Mouse (Mus musculus): ENCODE measurements at regions not wholly inside any gene's neighbourhood (a gene's known extent, or its start where the extent isn't known, plus 50 kb on each side); places are given as distances from the start of the nearest gene placed in this dataset.

DNA sequence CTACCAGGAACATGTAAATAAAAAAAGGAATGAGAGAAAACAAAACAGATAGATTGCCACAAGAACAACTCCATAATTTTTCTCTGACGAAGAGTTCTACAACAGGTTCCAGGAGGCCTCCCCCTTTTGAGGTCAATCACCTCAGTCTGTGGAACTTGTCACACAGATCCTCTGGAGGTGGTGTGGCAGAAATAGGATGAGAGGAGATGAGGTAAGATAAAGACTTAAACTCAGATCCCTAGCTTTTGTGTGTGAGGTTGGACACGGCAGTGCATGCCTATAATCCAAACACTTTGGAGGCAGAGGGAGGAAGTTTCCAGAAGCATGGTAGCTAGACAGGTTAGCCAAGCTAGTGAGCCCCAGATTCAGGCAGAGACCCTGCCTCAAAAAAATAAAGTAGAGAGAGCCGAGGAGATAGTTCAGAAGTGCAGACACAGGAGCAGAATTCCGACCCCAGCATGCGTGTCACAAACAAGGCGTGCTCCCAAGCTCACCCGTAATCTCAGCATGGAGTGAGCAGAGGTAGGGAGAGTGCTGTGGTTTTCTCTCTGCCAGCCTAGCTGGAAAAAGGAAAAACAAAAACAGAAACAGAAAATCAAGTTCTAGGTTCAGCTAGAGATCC lies 115.3 kb upstream of the Cpm start:
- no peak for TF ChIP-seq GATA1 (IDR thresholded peaks at IDR 0.05; ENCODE audit: low read length)

DNA sequence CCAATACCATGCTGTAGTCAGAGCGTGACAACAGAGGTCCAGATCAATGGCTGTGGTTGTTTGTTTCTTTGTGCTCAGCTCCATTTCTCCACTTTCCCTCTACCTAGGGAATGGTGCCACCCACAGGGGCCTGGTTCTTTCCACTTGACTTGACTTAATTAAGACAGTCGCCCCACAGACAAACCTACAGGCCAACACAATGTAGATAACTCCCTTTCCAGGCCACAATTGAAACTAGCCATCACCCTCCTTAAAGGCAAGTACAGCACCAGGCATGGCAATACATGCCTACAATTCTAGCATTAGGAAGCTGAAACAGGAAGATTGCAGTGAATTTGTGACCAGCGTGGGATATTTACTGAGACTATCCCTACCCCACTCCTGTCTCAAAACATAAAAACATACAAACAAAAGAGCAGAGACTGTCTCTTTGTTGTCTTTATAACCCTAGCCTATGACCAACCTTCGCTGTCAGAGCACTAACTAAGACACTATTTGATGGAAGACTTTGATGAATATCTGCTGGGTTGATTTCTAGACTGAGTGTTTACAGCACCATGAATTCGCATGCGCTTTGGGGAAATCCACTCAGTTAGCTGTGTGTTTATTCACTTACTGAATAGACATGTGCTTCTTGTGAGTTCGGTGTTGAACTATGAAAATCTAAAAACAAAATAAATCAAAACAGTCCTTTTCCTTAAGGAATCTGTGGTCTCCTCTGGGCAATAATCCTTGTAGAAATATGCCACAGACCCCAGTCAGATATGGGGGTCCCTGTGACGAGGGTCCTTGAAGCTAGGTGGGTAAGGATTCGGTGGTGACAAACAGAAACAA lies 116.7 kb upstream of the Cpm start:
- no peak for TF ChIP-seq GATA1 (IDR thresholded peaks at IDR 0.05; ENCODE audit: low read length)

DNA sequence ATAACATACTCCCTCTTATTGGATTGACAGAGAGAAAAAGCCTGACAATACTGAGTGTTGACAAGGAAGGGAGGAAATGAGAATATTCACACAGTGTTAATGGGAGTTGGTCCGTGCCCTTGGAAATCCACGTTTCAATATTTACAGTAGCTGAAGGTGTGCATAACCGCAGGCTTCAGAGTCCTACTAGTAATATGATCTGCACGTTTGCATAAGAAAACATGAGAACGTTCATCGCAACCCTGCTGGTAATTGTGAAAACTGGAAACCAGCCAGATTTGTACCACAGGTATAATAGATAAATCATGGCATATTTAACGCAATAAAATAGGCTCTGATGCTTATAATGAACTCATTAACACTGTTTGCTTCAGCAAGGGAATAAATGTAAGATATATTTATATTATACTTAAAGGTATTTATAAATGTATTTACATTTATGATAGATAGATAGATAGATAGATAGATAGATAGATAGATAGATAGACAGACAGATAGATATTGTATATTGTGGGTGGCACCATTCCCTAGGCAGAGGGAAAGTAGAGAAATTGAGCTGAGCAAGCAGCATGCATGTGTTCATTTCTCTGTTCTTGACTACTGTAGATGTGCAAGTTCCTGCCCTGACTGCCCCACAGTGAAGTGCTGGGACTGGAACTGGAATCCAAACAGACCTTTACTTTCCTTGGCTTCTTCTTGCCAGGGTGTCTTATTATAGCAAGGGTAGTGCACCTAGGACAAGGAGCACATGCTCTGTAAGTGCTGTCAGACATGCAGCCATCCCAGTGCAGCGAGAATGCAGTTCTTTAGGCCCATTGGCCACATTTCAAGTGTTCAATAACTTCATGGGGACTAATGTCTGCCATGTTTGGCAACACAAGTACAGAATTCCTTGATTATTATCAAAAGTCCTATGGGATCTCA lies 117.6 kb upstream of the Cpm start:
- TF ChIP-seq GATA1 (IDR thresholded peaks at IDR 0.05; ENCODE audit: low read length) = no peak

DNA sequence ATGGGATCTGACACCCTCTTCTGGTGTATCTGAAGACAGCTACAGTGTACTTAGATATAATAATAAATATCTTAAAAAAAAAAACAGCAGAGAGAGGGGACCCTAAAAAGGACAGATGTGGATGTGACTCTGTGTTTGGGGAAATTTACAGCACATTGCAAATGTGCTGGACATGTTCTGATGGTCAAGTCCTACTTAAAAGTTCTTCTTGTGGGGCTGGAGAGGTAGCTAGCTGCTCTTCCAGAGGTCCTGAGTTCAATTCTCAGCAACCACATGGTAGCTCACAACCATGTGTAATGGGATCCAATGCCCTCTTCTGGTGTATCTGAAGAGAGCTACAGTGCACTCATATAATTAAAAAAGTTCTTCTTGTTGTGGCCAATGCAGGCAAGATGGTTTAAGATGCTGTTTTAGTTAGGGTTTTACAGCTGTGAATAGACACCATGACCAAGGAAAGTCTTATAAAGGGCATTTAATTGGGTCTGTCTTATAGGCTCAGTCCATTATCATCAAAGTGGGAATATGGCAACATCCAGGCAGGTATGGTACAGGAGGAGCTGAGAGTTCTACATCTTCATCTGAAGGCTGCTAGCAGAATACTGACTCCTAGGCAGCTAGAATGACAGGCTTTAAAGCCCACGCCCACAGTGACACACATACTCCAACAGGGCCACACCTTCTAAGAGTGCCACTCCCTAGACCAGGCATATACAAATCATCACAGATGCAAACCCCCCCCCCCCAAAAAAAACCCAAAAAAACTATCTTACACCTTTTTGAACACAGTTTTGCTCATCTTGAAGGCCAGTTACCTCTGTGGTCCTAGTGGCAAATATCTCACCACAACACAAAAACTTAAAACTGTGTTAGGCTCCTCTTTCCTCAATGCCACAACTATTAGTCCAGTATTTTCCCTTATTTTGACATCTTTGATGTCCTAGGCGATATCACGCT lies 118.5 kb upstream of the Cpm start:
- TF ChIP-seq GATA1 (IDR thresholded peaks at IDR 0.05; ENCODE audit: low read length) = no peak

DNA sequence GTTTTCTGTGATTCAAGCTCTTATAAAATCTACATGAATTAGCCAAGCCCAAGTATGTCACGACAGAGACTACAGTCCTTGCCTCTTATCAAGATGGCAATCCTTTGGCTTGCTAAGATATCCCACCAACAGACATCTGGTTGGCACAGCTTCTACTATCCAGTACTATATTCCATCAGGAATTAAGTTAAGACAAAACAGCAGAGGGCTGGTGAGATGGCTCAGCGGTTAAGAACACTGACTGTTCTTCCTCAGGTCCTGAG lies 119.1 kb upstream of the Cpm start:
- TF ChIP-seq GATA1 (IDR thresholded peaks at IDR 0.05; ENCODE audit: low read length) = no peak

DNA sequence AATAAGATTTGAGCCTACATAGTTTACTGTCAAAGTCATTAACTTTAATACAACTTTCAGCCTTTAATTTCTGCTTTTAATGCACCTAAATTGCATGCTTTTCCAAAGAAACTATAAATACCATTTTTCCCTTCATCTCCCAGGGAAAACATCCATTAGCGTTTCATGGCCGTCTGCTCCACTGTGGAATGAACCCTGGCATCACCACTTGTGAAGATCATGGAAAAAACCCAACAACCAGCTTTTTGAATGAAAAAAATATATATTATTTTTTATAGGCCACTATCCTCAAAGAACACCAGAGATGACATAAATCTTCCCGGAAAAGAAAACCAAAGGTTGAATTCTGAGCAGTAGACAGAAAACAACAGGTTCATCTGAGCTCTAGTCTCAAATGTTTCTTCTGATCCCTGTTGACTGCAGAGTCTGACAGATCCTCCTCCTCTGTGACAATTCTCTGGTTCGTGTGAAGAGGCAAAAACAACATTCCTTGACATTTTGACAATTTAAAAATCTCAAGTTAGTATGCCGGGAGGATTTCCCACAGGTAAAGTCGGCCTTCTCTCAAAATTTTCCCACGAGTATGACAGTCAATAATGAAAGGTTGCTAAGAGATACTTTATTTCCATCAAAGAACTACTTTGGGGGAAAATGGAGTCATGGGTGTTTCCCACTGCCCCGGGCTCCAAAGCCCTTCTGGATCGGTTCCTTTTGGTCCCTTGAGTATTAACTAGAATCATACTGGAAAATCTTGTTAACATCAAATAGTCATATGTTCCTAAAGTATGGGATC lies 119.7 kb upstream of the Cpm start:
- TF ChIP-seq GATA1 (IDR thresholded peaks at IDR 0.05; ENCODE audit: low read length) = no peak

DNA sequence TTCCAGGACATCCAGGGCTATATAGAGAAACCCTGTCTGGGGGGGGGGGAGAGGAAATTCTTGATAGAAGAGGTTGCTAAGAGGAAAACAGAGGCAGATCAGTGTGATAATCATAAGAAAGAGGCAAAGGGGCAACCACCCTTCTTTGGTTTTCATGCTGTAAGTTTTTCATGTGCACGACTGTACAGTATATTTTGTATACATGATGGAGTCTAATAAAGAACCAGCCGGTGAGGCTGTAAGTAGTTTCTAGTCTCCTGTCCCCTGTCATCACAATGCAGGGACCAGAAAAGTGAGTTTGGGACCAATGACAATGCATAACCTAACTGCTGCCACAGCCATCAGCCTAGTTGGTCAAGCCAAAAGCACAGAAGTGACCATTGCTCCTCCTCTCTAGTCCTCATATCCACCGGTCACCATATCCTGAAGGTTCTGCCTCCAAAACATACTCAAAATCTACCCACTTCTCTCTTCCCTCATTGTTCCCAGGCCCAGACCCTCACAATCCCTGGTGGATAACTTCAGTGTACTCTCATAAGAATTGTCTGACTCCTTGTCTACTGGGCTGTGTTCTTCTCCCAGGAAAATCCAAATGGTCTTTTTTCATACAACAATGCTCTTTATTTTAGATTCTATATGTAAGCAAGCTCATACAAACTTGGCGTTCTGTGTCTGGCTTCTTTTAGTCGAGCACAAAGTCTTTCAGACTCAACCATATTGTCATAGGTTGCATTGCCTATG lies 122.9 kb upstream of the Cpm start:
- TF ChIP-seq GATA1 (IDR thresholded peaks at IDR 0.05; ENCODE audit: low read length) = no peak

DNA sequence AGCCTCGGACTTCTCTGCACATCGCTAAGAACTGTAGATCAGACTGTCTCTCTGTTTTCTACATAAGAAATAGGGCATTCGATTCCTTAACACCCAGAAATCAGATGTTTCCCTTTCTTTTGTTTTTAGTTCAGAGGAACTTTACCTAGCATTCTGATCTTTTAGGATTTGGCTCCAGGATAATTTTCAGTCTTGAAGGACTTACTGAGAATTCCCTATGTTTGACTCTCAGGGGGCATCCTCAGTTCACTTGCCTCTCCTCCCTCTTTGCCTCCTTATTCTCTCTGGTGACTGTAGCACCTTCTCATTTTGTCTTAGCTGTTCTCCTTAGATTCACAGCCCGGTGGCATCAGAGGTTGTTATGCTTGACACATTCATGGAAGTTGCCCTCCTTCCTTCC lies 123.8 kb upstream of the Cpm start:
- no peak for TF ChIP-seq GATA1 (IDR thresholded peaks at IDR 0.05; ENCODE audit: low read length)

DNA sequence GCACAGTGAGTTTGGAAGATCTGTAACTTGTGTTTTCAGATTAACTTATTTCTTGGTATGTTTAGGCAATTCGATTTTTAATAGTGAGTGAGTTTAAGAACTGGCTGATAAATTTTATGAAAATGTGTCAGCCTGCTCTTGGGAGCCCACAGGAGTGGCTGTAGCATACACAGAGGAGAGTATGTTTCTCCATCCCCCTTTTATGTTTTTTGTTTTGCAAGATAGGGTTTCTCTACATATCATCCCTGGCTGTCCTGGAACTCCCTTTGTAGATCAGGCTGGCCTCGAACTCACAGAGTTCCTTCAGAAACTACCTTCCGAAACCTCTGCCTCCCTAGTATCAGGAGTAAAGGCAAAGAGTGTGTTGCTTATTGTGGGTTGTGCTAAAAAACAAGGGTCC lies 124.2 kb upstream of the Cpm start:
- TF ChIP-seq GATA1 (IDR thresholded peaks at IDR 0.05; ENCODE audit: low read length) = no peak

DNA sequence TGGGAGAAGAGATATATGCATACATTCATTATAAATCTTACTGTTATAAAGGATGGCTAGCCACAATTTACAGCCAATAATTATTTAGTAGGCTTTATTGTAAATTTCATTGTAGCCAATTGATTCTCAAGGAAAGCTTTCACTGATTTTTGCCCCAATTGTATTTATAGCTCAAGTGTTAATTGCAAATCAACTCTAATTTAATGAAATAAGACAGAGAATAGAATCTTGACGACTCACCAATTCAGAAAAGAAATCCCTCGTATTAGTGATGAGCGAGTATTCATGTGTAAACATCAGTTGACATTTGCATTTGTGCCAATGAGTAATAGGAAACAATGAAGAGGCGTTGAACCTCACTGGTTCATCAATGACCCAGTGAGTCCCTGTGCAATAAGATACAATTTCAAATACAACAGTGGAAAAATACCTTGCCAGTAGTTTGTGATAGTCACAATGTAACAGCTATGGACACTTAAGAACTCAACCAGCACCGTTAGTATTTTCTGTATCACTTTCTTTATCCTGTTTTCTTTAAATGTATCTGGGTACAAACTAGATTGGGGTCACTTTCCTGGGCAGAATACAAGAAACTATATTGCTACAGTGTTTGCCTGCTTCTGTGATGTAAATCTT lies 124.6 kb upstream of the Cpsf6 start:
- TF ChIP-seq GATA1 (IDR thresholded peaks at IDR 0.05; ENCODE audit: low read length) = no peak

DNA sequence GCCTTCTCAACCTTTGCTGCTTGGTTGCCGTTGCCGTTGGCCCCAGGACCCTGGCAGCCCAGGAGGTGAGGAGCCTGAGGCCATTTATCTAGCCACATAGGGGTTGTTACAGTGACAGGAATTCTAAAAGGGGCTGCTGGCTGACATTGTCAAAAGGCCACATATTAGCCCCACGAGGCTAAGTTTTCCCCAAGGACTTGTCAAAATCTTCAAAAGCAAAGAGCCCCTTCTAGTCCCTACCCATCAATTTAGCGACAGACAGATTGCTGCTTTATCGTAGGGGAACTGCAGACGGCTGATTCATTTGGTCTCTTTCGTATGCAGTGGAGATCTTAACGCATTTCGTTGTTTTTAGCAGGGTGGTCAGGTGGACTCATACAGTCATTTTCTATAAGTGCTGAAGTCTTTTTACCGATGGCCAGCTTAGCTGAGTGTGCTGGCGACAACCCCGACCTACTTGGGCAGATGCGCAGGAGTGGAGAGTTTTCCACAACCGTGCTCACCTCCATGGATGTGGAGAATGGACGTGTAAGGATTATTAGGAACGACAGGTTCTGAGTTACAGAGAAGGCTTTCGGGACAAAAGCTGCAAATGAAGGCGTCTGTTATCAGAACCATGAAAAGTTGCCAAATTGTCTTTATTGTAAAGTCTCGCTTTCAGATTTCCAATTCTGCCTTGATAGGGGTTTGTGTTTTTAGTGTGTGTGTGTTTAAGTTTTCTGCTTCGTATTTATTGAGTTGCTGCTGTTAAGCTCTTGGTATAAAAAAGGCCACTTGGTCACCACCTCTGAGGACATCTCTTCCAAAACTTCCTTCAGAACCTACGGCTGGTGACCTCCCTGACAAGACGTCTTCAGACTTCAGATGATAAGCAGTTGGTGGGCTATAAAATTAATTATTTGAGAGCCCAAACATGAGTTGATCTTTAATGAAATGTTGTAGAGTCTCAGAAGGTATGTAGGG lies 123.7 kb upstream of the Cpsf6 start:
- TF ChIP-seq GATA1 (IDR thresholded peaks at IDR 0.05; ENCODE audit: low read length) = no peak

DNA sequence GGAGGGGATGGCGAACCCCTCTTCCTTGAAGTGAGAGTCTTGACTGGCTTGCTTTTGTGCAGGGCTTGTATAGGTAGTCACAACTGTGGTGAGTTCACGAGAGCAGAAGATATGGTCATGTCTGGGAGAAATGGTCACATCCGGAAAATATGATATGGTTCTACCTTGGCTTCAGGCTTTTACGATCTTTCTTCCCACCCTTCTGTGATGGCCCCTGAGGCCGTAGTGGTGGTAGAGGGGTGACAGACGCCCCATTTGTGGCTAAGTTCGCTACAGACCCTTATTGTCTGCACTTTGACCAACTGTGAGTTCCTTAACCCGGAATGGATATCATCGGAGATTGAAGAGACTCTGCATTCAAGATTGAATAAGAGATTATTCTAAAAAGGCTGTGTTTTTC lies 122.9 kb upstream of the Cpsf6 start:
- TF ChIP-seq GATA1 (IDR thresholded peaks at IDR 0.05; ENCODE audit: low read length) = no peak

Data from G1E-ER4 (cell line).